Mouse (Mus musculus): ENCODE data around the gene 1700017B05Rik.

Gene 1700017B05Rik

DNA sequence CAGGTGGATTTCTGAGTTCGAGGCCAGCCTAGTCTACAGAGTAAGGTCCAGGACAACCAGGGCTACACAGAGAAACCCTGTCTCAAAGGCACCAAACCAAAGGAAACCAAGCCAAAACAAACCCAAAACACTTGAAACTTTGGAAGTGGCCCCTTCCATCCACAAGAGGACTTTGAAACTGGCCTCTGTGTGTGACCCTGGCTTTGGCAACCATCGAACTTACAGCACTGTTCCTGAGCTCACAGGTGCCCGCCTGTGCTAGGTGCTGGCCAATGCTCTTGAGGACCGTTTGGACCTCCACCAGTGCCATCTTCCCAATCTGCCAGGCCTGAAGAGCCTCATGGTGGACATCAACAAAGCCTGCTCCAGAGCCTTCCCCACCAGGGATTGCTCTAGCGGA is 43.6 kb downstream of the 1700017B05Rik start:
- TF ChIP-seq GATA4 (IDR thresholded peaks at IDR 0.05; ENCODE audit: insufficient replicate concordance, low read length): no peak

GRCm38 (mm10) chr9:57217220-57217619 is 45.2 kb downstream of the 1700017B05Rik start:
- TF ChIP-seq GATA4 (IDR thresholded peaks at IDR 0.05; ENCODE audit: insufficient replicate concordance, low read length): no peak

DNA sequence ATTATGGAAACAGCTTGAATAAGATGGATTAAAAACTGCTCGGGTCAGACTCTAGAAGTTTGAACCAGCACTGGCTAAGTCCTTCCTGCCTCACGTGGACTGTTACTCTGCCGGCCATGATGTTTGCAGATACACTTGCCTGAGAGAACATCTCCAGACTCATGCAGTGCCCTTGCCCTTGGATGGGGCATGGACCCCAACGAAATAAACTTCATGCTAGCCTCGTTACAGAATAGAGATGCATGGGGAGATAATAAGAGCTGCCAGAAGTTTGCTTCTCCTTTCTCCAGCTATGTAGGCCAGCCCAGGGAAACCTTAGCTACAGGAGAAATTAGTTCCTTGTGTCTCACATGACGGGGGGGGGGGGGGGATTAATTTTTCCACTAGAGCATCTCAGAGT is 47.9 kb downstream of the 1700017B05Rik start:
- TF ChIP-seq GATA4 (IDR thresholded peaks at IDR 0.05; ENCODE audit: insufficient replicate concordance, low read length): no peak

DNA sequence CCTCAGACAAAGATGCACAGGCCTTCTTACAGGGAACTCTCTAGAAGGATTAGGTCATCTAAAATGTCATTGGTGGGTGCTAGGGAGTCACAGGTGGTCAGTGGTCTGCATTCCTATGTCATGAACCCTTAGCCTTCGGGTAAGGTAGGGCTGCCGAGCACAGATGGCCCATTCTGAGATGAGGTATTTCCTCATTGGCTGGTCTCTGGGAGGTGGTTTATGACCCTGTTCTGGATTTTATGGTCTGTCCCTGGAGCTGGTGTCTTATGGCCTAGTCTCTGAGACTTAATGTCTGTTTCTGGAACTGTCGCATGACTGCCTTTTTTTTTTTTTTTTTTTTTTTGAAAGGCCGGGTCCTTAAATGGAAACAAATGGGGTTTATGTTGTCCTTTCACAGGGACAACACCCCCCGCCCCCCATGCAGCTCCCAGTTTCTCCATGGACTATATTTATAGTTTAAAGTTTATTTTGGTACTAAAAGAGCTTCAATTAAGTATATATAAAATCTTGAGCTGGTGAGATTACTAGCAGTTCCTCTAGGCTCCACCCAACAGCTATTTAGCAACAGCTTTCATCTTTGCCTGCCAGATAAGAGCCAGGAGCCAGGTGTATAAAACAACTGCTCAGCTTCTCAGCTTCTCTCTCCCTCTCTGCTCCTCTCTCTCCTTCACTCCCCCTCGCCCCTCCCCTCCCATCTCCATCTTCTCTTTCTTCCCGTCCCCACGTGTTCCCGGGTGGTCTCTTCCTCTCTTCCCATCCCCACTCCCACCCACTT is 49.8 kb downstream of the 1700017B05Rik start:
- no peak for TF ChIP-seq GATA4 (IDR thresholded peaks at IDR 0.05; ENCODE audit: insufficient replicate concordance, low read length)

DNA sequence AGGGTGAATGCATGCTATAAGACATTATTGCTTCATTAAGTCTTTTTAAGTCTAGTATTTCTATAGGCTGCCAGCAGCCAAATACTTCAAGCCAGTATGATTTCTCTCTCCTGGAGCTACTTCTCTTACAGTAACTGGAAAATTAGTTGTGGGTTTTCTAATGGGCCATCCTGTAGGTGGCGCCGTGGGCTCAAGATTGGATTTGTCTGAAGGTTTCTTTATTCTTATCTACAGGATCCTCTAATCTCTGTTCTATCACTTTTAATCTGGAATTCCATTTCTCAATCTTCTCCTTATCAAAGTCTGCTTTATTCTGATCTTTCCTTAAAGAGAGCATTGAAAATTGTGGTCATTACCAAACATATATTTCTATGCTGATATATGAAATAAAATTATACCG is 53.1 kb downstream of the 1700017B05Rik start:
- no peak for TF ChIP-seq GATA4 (IDR thresholded peaks at IDR 0.05; ENCODE audit: insufficient replicate concordance, low read length)

- no peak for TF ChIP-seq GATA4 (IDR thresholded peaks at IDR 0.05; ENCODE audit: insufficient replicate concordance, low read length)
Observed at GRCm38 (mm10) chr9:57206896-57207295, 55.5 kb downstream of the 1700017B05Rik start.

Measured in liver, adult (tissue).